ENCODE assay signal across 27 mouse cellular contexts in the genomic region with DNA sequence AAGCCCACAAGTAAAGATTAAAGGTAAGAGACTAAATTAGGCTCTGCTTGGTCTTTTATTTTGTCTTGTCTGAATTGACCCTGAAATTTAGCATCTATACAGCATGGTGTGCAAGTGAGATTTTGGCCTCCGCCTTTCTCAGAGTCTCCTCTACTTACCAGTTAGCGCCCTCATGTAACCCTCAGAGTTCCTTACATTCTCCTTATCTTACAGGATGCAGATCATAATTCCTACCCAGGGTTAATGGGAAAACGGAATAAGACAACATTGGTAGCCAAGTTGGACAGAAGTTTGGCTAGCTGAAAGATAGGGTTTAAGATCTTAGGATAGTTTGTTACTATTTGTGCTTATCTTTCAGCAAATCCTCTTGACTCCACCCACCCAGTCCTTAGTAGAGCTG. TPM values are rescaled to one million over a fixed set of nuclear protein-coding genes. Genes with fewer than 3 reads are reported as not detected.
"Had no signal": no experiment of that assay in that cellular context is flagged by ENCODE, and none has a peak within 500 bp of the region (broad histone marks: within the 10 kb centered on the region; RNA-seq: fewer than 3 reads in every experiment).

No protein-coding gene starts in this region.

- H3K27me3 ChIP-seq: heart, embryonic 12.5 days; hindbrain, embryonic 15.5 days; intestine, embryonic 15.5 days had no signal

- ATAC-seq: hindbrain, postnatal 0 days; inflammation-experienced regulatory T-cells, adult 6 months; intestine, embryonic 15.5 days; intestine, embryonic 16.5 days; intestine, postnatal 0 days had no signal

- H3K4me3 ChIP-seq: heart, embryonic 12.5 days; heart, embryonic 13.5 days; heart, embryonic 15.5 days; hindbrain, embryonic 10.5 days; hindbrain, embryonic 12.5 days; hindbrain, embryonic 13.5 days; hindbrain, embryonic 15.5 days; intestine, embryonic 15.5 days; kidney, embryonic 15.5 days; layer of hippocampus, adult 2 months; left cerebral cortex, adult 2 months had no signal

- DNase-seq: heart, postnatal 10 days; heart, postnatal 14 days; heart, postnatal 36 days; heart, postnatal 4 days; kidney, postnatal 4 days; layer of hippocampus, adult 9-11 months; layer of hippocampus, postnatal 36 days had no signal

- H3K4me2 ChIP-seq: heart, embryonic 11.5 days; heart, embryonic 12.5 days; heart, embryonic 13.5 days; heart, embryonic 15.5 days; hindbrain, embryonic 12.5 days; hindbrain, embryonic 14.5 days; hindbrain, embryonic 15.5 days; intestine, embryonic 15.5 days; kidney, embryonic 15.5 days had no signal

- H3K36me3 ChIP-seq: heart, embryonic 10.5 days; heart, embryonic 12.5 days; heart, embryonic 13.5 days; heart, embryonic 15.5 days; hindbrain, embryonic 10.5 days; hindbrain, embryonic 12.5 days; hindbrain, embryonic 13.5 days; hindbrain, embryonic 15.5 days; intestine, embryonic 15.5 days; kidney, embryonic 15.5 days had no signal

- H3K9me3 ChIP-seq: heart, embryonic 10.5 days; heart, embryonic 12.5 days; heart, embryonic 13.5 days; heart, embryonic 15.5 days; hindbrain, embryonic 10.5 days; hindbrain, embryonic 12.5 days; hindbrain, embryonic 13.5 days; hindbrain, embryonic 15.5 days; intestine, embryonic 15.5 days; kidney, embryonic 15.5 days had no signal

- H3K27ac ChIP-seq: heart, embryonic 13.5 days; heart, embryonic 15.5 days; hindbrain, embryonic 10.5 days; hindbrain, embryonic 12.5 days; hindbrain, embryonic 13.5 days; hindbrain, postnatal 0 days; intestine, embryonic 15.5 days; kidney, embryonic 15.5 days; kidney, postnatal 0 days; layer of hippocampus, adult 2 months; left cerebral cortex, adult 2 months had no signal

- H3K4me1 ChIP-seq: intestine, embryonic 15.5 days had no signal

- H3K9ac ChIP-seq: heart, embryonic 12.5 days; heart, embryonic 13.5 days; heart, embryonic 15.5 days; hindbrain, embryonic 12.5 days; hindbrain, embryonic 15.5 days; intestine, embryonic 15.5 days; kidney, embryonic 15.5 days had no signal

RNA-seq across cellular contexts. Expression of a gene that starts 17.1 kb away (rescaled TPM):
- total RNA-seq: hematopoietic stem cell, adult 5-6 weeks had no signal
- polyA plus RNA-seq: inflammation-experienced regulatory T-cells, adult 6 months had no signal
